1 mouse cellular context compared by ENCODE assay signal in genomic region chr7:24776145-24776544, GRCm38 (mm10).
TF ChIP-seq lines count a peak whose summit lies in the region.

No protein-coding gene starts in this region.

TF ChIP-seq in MEL, 35 proteins besides CTCF, POLR2A, EP300 and RAD21 (continued from another document):
- TF ChIP-seq CHD1 (IDR thresholded peaks at IDR 0.05; ENCODE audit: low read depth, low read length), result no peak
- no peak for TF ChIP-seq SIN3A (IDR thresholded peaks at IDR 0.05; ENCODE audit: low read length)
- TF ChIP-seq MAFK (IDR thresholded peaks at IDR 0.05; ENCODE audit: borderline replicate concordance, low read depth, low read length), result no peak
